Mouse (Mus musculus): ENCODE data around the gene A430078G23Rik. TPM values are rescaled to one million over a fixed set of nuclear protein-coding genes. Genes with fewer than 3 reads are reported as not detected.

A430078G23Rik gene
- polyA plus RNA-seq, 1 experiment from 2014 or later, result not detected

GRCm38 (mm10) chr8:3392771-3393710 lies 39.8 kb downstream of the A430078G23Rik start, which contains the start of gene Arhgef18:
Gene Arhgef18, plus strand, starts transcription at chr8:3393006.
- WGBS, result under 1% methylated on average over 48 of the region's 48 CpGs
- H3K27me3 ChIP-seq, result no peaks in the 10 kb centered on the region
- H3K4me2 ChIP-seq, result peak within 1 kb of the TSS; percentile 66
- H3K9ac ChIP-seq, result peak within 1 kb of the TSS; percentile 69
- H3K36me3 ChIP-seq, result no peaks in the 10 kb centered on the region
- no peaks in the 10 kb centered on the region for H3K9me3 ChIP-seq
- H3K4me1 ChIP-seq (replicated peaks), result peaks cover 32% of the 10 kb centered on the region
- peak; percentile 96 for ATAC-seq (ENCODE audit: low FRiP score, low read depth)
- peak within 1 kb of the TSS; percentile 65; the same call in 1 of the 2 replicates for H3K27ac ChIP-seq (replicated peaks)
- peak within 1 kb of the TSS; percentile 78 for H3K4me3 ChIP-seq

- WGBS, result 6% methylated on average over 6 of the region's 6 CpGs
- no peak for ATAC-seq (ENCODE audit: low FRiP score, low read depth)
- Histone ChIP-seq H3K36me3 (no peaks in the 10 kb centered on the region), H3K9me3 (no peaks in the 10 kb centered on the region), H3K9ac (0 out of 2 replicates have a peak overlapping the region, but pooled peaks have one; percentile 5), H3K4me3 (peak overlapping the region; percentile 2; the same call in 1 of the 2 replicates), H3K27me3 (no peaks in the 10 kb centered on the region), H3K4me1 (replicated peaks) (peaks cover 32% of the 10 kb centered on the region), H3K4me2 (peak overlapping the region; percentile 66), H3K27ac (replicated peaks) (0 out of 2 replicates have a peak overlapping the region, but pooled peaks have one; percentile 15)
Observed at GRCm38 (mm10) chr8:3394600-3394999, 41.4 kb downstream of the A430078G23Rik start.

GRCm38 (mm10) chr8:3395246-3395645 lies 42.0 kb downstream of the A430078G23Rik start:
- Histone ChIP-seq H3K4me1 (replicated peaks) (peaks cover 32% of the 10 kb centered on the region), H3K4me3 (no peak overlapping the region), H3K27ac (replicated peaks) (peak overlapping the region; percentile 15; the same call in 1 of the 2 replicates), H3K4me2 (peak overlapping the region; percentile 66; the same call in 1 of the 2 replicates), H3K36me3 (no peaks in the 10 kb centered on the region), H3K27me3 (no peaks in the 10 kb centered on the region), H3K9me3 (no peaks in the 10 kb centered on the region), H3K9ac (0 out of 2 replicates have a peak overlapping the region, but pooled peaks have one; percentile 5)
- no peak for ATAC-seq (ENCODE audit: low FRiP score, low read depth)
- WGBS, result 17% methylated on average over 4 of the region's 4 CpGs

GRCm38 (mm10) chr8:3397597-3397996 lies 44.4 kb downstream of the A430078G23Rik start:
- H3K4me1 ChIP-seq (replicated peaks), result peaks cover 25% of the 10 kb centered on the region
- no peak for ATAC-seq (ENCODE audit: low FRiP score, low read depth)
- no peak overlapping the region for H3K9ac ChIP-seq
- no peaks in the 10 kb centered on the region for H3K36me3 ChIP-seq
- no peaks in the 10 kb centered on the region for H3K9me3 ChIP-seq
- WGBS, result 85% methylated on average over 3 of the region's 3 CpGs
- no peak overlapping the region for H3K27ac ChIP-seq (replicated peaks)
- no peak overlapping the region for H3K4me2 ChIP-seq
- no peaks in the 10 kb centered on the region for H3K27me3 ChIP-seq
- H3K4me3 ChIP-seq, result no peak overlapping the region

- 48% methylated on average over 2 of the region's 2 CpGs for WGBS
- ATAC-seq (ENCODE audit: low FRiP score, low read depth), result no peak
- H3K27me3 ChIP-seq, result no peaks in the 10 kb centered on the region
Observed at GRCm38 (mm10) chr8:3400509-3400908, 47.3 kb downstream of the A430078G23Rik start.

GRCm38 (mm10) chr8:3407417-3407816 lies 54.2 kb downstream of the A430078G23Rik start:
- no peak overlapping the region for H3K9ac ChIP-seq
- no peaks in the 10 kb centered on the region for H3K4me1 ChIP-seq (replicated peaks)
- H3K27ac ChIP-seq (replicated peaks), result no peak overlapping the region
- no peak for ATAC-seq (ENCODE audit: low FRiP score, low read depth)
- no peaks in the 10 kb centered on the region for H3K9me3 ChIP-seq
- no peaks in the 10 kb centered on the region for H3K27me3 ChIP-seq
- H3K36me3 ChIP-seq, result no peaks in the 10 kb centered on the region
- WGBS, result 89% methylated on average over 3 of the region's 3 CpGs
- H3K4me3 ChIP-seq, result no peak overlapping the region
- H3K4me2 ChIP-seq, result no peak overlapping the region

More at GRCm38 (mm10) chr8:3400509-3400908, 47.3 kb downstream of the A430078G23Rik start:
- H3K27ac ChIP-seq (replicated peaks), result no peak overlapping the region
- no peak overlapping the region for H3K9ac ChIP-seq
- H3K4me1 ChIP-seq (replicated peaks), result peaks cover 4% of the 10 kb centered on the region; the same call in 1 of the 2 replicates
- no peak overlapping the region for H3K4me2 ChIP-seq
- H3K36me3 ChIP-seq, result no peaks in the 10 kb centered on the region
- no peaks in the 10 kb centered on the region for H3K9me3 ChIP-seq
- no peak overlapping the region for H3K4me3 ChIP-seq

- ATAC-seq (ENCODE audit: low FRiP score, low read depth), result no peak
- Histone ChIP-seq H3K27ac (replicated peaks) (no peak overlapping the region), H3K4me2 (no peak overlapping the region), H3K4me1 (replicated peaks) (peaks cover 3% of the 10 kb centered on the region; the same call in 1 of the 2 replicates), H3K9ac (no peak overlapping the region), H3K36me3 (no peaks in the 10 kb centered on the region), H3K9me3 (no peaks in the 10 kb centered on the region), H3K27me3 (no peaks in the 10 kb centered on the region), H3K4me3 (no peak overlapping the region)
- 85% methylated on average over 2 of the region's 2 CpGs for WGBS
Observed at GRCm38 (mm10) chr8:3411085-3411484, 57.9 kb downstream of the A430078G23Rik start.

- H3K4me1 ChIP-seq (replicated peaks), result peaks cover 7% of the 10 kb centered on the region
- H3K4me3 ChIP-seq, result no peak overlapping the region
- H3K27ac ChIP-seq (replicated peaks), result no peak overlapping the region
- WGBS, result 93% methylated on average over 7 of the region's 7 CpGs
- no peaks in the 10 kb centered on the region for H3K9me3 ChIP-seq
- H3K27me3 ChIP-seq, result no peaks in the 10 kb centered on the region
- H3K36me3 ChIP-seq, result no peaks in the 10 kb centered on the region
- no peak for ATAC-seq (ENCODE audit: low FRiP score, low read depth)
- H3K4me2 ChIP-seq, result no peak overlapping the region
- H3K9ac ChIP-seq, result no peak overlapping the region
Observed at GRCm38 (mm10) chr8:3411901-3412301, 58.7 kb downstream of the A430078G23Rik start.

GRCm38 (mm10) chr8:3412816-3413215 lies 59.6 kb downstream of the A430078G23Rik start:
- WGBS, result 100% methylated on average over 1 of the region's 1 CpGs
- no peak overlapping the region for H3K27ac ChIP-seq (replicated peaks)
- H3K4me3 ChIP-seq, result no peak overlapping the region
- H3K4me1 ChIP-seq (replicated peaks), result peaks cover 16% of the 10 kb centered on the region
- H3K9me3 ChIP-seq, result no peaks in the 10 kb centered on the region
- H3K36me3 ChIP-seq, result no peaks in the 10 kb centered on the region
- no peak for ATAC-seq (ENCODE audit: low FRiP score, low read depth)
- no peak overlapping the region for H3K9ac ChIP-seq
- H3K4me2 ChIP-seq, result no peak overlapping the region
- H3K27me3 ChIP-seq, result no peaks in the 10 kb centered on the region

- no peaks in the 10 kb centered on the region for H3K9me3 ChIP-seq
- no peak overlapping the region for H3K9ac ChIP-seq
- 35% methylated on average over 6 of the region's 6 CpGs for WGBS
- no peak overlapping the region for H3K4me2 ChIP-seq
- H3K4me3 ChIP-seq, result no peak overlapping the region
- ATAC-seq (ENCODE audit: low FRiP score, low read depth), result no peak
- H3K27ac ChIP-seq (replicated peaks), result no peak overlapping the region
- H3K4me1 ChIP-seq (replicated peaks), result peaks cover 17% of the 10 kb centered on the region
- H3K27me3 ChIP-seq, result no peaks in the 10 kb centered on the region
- no peaks in the 10 kb centered on the region for H3K36me3 ChIP-seq
Observed at GRCm38 (mm10) chr8:3414639-3415190, 61.5 kb downstream of the A430078G23Rik start.

GRCm38 (mm10) chr8:3415259-3415658 lies 62.0 kb downstream of the A430078G23Rik start:
- ATAC-seq (ENCODE audit: low FRiP score, low read depth), result no peak

GRCm38 (mm10) chr8:3415661-3416060 lies 62.4 kb downstream of the A430078G23Rik start:
- Histone ChIP-seq H3K4me3 (no peak overlapping the region), H3K4me1 (replicated peaks) (peaks cover 17% of the 10 kb centered on the region), H3K4me2 (no peak overlapping the region), H3K9ac (no peak overlapping the region), H3K36me3 (no peaks in the 10 kb centered on the region), H3K27me3 (no peaks in the 10 kb centered on the region), H3K27ac (replicated peaks) (no peak overlapping the region), H3K9me3 (no peaks in the 10 kb centered on the region)
- WGBS, result 83% methylated on average over 6 of the region's 6 CpGs
- no peak for ATAC-seq (ENCODE audit: low FRiP score, low read depth)

More at GRCm38 (mm10) chr8:3415259-3415658, 62.0 kb downstream of the A430078G23Rik start:
- Histone ChIP-seq H3K27ac (replicated peaks) (no peak overlapping the region), H3K36me3 (no peaks in the 10 kb centered on the region), H3K27me3 (no peaks in the 10 kb centered on the region), H3K4me3 (no peak overlapping the region), H3K9me3 (no peaks in the 10 kb centered on the region), H3K4me2 (no peak overlapping the region), H3K4me1 (replicated peaks) (peaks cover 17% of the 10 kb centered on the region), H3K9ac (no peak overlapping the region)
- WGBS, result 45% methylated on average over 4 of the region's 4 CpGs
